Mouse (Mus musculus): ENCODE results near the gene Magi1.

Magi1 gene

DNA sequence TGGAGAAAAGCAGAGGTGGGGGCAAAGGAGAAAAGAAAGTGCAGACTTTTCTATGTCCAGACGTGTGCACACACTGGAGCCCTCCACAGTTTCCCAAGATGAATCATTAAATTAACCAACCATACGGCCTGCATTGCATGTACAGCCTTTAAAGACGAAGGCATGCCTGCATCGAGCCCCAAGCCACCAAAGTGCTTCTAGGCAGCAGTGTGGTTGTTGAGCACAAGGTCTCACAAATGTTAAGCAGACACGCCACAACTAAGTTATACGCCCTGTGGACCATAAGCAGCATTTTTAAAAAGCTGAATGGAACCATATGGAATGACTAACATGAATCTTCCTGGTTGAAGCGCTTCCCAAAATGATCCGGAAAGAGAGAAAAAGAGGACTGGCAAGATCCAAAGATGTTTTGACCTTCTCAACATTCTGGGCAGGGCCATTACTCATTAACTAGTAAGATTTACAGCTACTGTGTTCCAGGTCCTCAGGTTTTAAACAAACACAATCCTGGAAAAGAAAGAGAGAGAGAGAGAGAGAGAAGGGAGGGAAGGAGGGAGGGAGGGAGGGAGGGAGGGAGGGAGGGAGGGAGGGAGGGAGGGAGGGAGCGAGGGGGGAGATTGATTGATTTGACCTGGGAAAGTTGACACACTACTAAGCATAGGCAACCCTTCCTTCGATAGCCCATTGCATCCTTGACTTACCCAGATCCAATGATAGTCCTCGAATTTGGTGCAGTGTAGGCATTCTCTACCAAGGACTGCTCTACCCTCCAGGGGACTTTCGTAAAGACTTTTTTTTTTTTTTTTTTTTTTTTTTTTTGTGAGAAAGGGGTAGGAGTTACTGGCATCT is 26.5 kb downstream of the Magi1 start:
- DNase-seq (ENCODE audit: low spot score): no peak

DNA sequence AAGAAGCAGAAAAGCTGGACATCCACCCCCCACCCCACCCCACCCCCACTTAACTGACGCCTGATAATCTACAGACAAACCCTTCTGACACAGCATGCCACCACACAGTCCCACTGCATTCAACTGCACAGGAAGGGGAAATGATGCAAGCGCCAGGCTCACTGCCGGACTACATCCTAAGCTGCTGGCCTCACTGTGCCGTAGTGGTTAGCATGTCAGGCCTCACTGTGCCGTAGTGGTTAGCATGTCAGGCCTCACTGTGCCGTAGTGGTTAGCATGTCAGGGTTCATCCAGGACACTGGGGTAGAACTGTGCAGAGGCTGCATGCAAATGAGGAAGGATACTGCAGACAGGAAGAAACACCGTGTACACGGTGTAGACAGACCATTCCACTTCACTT is 29.8 kb downstream of the Magi1 start:
- DNase-seq (ENCODE audit: low spot score): no peak

DNA sequence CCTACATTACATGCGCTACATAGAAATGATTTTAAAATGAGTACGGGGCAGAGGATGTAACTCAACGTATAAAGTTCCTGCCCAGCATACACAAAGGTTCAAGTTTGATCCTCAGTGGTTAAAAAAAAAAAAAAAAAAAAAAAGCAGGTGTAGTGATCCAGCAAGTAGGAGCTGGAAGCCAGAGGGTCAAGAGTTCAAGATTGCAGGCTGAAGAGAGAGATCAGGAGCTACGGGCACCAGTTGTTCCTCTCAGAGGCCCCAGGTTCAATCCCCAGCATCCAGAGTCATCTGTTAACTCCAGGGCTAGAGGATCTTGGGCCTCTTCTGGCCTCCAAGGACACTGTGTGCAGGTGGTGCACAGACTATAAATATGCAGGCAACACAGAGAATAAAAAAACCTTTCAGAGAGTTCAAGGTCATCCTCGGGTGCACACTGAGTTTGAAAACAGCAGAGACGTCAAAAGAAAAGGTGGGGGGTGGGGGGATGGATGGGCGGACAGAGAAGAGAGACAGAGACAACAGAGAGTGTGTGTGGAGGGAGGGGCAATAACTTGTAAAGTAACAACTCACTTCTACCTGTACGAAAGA is 32.3 kb downstream of the Magi1 start:
- DNase-seq (ENCODE audit: low spot score): no peak

DNA sequence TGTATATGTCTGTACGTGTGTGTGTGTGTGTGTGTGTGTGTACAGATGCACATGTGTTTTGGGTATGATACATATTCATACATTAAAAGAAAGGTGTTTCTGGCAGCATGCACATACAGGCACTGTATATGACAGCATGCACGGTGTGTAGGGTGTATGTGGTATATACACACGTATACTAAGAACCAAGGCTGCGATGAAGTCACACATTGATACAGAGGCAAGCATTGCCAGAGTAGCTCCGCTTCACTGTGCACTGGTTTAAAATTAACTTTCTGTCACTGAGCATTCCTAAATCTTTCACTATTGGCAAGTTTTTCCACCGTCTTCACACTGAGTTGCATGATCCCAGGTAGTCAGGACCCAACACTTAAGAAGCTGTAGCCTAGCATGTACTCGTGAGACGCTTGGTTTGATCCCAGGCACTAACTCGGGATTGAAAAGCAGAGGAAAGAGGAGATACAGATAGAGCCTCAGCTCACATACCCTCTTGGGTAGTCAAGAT is 34.4 kb downstream of the Magi1 start:
- DNase-seq (ENCODE audit: low spot score): no peak

DNA sequence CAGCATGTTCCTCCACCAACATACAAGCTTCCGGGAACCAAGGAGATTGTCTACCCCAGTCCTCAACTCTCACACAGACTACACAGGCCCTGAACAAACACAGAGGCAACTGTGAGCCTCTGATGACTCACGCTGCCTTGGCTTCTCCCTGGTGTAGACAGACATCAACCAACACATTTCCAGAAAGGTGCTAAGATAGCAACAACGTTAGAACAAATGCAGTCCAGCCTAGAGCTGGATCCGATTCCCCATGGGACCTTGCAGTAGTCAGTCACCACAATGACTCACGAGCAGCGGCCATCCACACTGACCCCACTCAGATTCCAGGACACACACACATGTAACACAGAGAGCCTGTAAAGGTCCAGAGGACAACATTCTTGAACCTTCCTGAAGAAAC is 42.5 kb downstream of the Magi1 start:
- DNase-seq (ENCODE audit: low spot score): no peak

DNA sequence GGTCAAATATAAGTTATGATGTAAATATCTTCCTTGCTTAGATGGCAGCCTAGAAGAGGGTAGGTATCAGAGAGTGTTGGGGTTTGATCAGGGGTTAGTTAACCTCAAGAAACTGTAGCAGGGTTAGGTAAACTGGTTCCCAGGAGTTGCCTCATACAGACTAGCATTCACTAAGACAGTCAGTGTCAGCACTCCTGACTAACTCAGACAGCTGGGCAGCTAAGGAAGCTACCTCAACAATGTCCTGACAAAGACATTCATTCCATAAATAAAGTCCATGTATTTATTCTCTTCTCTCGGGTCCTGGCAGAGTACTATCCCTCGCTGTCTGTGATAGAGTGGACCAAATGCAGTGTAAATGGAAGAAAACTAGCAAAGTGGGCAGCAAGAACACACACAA is 45.1 kb downstream of the Magi1 start:
- no peak for DNase-seq (ENCODE audit: low spot score)

DNA sequence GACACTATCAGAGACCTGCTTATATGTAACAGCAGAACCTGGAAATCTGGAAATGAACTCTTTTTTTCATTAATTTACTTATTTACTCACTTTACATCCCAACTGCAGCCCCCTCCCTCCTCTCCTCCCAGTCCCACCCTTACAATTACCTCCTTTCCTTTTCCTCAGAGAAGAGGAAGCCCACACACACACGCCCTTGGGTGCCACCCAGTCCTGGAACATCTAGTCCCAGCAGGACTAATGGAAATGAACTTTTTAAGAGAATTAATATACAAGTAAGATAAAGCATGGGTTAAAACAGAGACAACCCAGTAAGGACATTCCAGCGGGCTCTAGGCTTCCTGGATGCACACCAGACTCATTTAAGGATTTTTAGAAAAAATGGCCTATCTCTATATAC is 46.8 kb downstream of the Magi1 start:
- DNase-seq (ENCODE audit: low spot score): no peak

DNA sequence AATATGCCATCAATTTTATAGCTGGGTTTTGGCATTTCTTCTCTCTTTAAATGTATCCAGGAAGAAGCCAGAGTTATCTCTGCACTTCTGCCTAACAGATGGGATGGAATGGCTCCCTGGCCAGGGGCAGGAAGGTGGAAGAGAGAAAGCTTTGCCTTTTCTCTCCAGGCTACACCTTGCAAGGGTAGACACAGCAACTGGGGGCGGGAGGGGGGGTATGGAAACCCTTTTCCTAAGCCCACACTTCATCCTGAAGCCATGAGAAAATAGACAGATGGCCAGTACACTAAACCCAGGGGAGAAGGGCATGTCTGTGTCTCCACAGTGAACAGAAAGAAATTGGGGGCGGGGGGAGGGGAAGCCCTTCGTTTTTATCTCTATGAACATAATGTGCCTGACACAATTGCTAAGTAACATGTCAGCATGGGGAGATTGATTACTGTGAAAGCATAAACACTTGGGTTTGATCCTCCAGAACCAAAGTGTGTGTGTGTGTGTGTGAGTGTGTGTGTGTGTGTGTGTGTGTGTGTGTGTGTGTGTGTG is 51.4 kb downstream of the Magi1 start:
- no peak for DNase-seq (ENCODE audit: low spot score)

DNA sequence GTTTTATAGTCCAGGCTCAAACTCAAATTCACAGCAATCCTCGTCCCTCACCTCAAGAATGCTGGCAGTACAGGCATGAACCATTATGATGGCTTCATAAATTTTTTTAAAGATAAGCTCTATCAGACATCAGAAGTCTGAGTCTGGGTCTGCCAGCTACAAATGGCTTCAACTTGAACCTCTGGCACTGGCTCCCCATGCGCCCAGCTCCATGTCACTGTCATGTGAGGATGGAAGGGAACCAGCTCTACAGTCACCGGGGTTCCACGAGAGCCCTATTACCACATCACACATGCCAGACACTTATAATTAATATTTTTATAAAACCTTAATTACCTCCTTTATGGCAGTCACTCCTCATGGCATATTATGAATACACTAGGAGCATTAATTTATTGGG is 51.9 kb downstream of the Magi1 start:
- no peak for DNase-seq (ENCODE audit: low spot score)

DNA sequence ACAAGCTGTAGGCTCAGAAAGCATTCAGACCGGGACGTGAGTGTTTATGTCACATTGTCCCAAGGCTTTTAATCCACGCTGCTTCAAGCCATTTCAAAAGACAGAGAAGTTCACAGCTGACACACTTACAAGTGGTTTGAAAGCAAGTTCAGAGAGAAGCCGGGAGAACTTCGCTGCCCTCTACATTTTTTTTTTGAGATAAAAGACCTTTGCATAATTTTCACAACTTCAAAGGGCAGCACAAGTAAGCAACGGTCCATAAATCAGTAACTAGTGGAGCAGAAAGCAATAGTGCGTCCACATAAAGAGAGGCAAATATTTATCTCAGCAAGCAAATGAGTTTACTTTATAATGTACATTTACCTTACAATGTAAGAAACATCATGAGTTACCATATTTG is 52.4 kb downstream of the Magi1 start:
- no peak for DNase-seq (ENCODE audit: low spot score)

DNA sequence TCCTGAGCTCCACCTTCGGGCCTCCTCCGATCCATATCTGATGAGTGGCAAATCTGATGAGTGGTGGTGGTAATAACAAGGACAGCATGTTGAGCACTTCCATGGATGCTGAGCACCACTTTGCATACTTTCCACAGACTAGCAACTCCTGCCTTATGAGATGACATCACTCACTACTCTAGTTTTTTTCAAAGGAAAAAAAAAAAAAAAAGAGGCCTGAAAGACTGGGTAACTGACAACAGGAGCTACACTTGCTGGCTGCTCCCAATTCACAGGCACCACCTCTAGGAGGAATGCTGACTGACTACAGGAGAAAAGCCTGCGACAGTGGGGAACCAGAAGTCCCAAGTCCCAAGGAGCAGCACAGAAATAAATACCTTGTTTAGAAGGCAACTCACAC is 52.8 kb downstream of the Magi1 start:
- no peak for DNase-seq (ENCODE audit: low spot score)

DNA sequence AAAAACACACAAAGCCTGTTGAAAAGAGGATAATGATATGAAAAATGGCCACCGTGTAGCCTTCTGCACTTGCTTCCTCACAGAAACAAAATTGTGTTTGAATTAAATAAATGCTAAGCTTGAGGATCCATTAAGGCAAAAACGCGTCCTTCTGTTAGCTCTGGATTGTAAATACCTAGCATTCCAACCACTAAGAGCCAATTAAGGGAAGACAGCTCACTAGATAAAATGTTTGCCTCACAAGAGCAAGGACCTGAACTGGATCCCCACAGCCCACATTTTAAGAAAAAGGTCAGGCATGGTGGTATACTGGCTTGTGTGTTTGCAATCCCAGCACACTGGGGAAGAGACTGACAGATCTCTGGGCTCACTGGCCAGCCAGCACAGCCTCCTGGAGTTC is 53.6 kb downstream of the Magi1 start:
- no peak for DNase-seq (ENCODE audit: low spot score)

DNA sequence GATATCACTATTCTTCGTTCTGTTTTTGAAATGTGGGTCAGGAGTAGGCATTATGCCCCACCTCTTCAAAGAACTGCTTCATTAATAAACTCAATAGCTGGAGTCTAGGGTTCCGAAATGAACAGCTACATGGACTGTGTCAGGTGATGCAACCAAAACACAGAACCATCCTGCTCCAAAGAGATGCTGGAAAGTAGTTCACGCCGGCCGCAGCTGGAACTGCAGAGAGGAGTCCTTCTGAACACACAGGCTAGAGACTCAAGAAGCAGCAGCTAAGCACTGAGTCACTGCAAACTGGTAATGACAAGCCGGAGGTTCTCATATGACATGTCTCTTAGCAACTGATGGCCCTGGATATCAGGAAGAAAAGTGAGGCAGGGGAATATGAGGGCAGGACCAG is 57.5 kb downstream of the Magi1 start:
- no peak for DNase-seq (ENCODE audit: low spot score)

DNA sequence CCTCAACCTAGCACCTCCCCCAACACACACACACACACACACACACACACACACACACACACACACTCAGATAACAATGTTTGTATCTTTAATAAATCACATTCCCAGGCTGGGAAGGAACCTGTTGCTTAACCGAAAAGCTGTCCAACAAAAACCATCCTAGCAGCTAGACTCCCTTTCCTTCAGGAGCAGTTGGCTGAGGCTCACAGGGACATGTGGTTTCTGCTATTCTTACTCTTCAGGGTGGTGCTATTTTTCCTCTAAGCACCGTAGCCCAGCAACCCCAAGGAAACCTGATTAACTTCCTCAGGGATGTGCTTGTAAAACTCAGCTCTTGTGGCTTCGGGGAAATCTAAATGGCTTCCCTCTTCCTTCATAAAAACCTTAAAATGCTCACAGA is 57.9 kb downstream of the Magi1 start:
- DNase-seq (ENCODE audit: low spot score): no peak

DNA sequence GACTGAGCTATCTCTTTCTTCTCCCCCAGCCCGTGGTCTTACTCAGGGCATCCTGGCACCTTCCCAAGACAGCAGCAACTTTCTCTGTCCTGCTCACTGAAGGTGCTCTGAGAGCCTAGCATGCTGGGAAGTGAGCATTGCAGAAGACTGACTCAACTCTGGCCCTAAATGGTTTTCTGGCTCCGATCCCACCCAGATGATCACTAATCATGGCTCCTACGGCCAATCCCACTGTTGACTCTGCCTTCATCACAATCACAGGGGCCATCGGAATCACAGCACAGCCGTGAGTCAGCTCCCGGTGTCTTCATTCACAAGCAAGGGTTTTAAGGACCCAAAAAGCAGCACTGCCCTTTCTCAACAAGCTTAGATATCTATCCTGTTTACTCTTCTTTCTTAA is 58.6 kb downstream of the Magi1 start:
- no peak for DNase-seq (ENCODE audit: low spot score)

DNA sequence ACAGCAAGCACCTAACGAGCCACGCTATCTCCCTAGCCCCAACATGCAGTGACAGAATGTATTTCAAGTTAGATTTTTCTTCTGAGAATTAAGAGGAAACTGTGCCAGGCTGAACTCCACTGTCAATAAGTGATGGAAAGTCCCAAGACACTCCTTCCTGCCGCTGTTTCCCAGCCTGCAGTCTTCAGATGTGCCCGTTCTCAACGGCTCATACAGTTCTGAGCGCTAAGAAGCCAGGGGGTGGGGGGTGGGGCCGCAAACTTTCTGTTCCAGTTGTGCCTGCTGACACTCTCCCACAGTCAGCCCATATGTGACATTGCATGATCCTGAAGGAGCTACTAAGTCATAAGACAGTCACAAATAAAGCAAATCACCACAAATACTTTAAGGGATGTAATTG is 61.5 kb downstream of the Magi1 start:
- DNase-seq (ENCODE audit: low spot score): no peak

DNA sequence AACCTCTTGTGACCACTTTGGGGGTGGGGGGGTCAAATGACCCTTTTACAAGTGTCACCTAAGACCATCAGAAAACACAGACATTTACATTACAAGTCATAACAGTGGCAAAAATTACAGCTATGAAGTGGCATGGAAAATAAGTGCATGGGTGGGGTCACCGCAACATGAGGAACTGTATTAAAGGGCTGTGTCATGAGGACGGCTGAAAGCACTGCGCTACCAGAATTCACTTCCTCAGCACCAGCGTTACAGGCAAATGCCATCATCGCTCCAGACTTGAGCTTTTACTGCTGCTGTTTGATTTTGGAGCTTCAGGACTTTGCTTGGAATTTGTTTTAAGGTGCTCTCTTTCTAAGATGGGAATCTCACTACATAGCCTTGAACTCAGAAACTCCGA is 62.0 kb downstream of the Magi1 start:
- DNase-seq (ENCODE audit: low spot score): no peak

DNA sequence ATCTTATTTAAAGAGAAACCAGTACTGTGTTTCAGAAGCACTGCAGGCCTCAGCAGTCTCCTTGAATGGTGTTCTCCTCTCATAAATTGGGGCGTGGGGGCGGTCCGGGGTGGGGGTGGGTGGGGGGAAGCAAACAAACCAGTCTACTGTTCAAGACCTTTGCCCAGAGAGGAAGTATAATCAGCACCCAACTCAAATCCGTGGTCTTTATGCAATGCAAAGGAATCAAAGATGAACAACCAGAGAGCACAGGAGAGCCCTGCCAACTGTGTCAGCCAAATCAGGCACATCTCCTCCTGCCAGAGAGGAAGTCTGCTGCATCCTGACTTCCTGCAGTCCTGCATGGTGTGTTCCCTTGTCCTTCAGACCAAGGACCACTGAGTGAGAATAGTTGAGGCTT is 65.6 kb downstream of the Magi1 start:
- no peak for DNase-seq (ENCODE audit: low spot score)

DNA sequence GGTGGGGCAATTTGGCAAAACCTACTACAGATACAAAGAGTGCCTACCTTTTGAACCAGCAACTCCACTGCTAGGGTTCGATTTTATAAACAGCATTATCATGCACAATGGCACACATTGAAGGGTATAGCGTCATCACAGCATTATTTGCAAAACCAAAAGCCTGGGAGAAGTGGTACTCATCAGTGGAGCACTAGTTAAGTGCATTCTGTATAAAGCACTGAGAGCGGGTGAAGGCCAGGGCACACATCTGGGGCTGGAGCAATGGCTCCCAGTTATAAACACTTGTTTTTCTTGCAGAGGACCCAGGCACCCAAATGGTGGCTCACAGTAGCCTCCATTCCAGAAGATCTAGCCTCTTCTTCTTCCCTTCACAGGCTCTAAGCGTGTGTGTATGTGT is 67.9 kb downstream of the Magi1 start:
- no peak for DNase-seq (ENCODE audit: low spot score)

DNA sequence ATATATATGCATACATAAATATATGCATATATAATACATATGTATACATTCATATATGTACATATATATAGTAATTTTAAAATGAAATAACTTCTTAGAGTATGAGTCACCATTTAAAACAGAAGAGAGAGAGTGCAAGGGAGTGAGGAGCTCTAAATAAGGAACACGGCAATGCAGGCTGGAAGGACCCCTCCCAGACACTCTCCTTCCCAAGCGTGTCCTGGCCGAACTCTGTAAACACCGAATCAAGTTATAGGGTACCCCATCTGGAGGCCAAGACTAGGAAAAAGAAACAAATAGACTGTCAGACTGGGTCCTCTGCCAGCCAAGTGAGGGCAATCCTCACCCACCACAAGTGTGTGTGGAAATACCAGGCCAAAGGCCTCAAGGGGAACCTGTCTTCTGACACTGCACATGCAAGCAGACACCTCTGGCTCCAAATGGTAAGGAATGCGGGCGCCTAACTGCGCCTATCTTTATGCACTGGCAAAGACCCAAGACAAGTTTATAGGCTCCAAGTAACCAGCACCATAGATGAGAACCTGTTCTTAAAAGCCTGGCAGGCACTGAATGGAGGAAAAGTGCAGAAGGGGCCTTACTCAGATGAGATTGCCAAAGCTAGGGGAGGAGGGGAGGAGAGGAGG is 68.7 kb downstream of the Magi1 start:
- no peak for DNase-seq (ENCODE audit: low spot score)

DNA sequence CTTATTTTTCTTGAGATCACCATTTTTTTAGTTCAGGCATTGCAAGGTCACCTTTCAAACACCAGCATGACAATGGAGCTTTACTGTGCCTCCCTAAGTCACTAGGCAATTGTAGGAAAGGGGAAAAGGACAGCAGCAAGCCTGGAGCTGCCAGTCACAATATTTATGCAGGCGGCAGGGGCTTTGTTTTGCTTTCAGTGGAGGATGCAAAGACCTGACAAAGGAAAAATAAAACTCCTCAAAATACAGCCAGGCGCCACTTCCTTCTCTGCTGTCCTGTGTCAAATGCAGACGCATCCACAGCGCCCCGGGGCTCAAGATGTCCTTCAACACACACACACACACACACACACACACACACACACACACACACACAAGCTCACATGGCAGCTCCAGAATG is 77.8 kb downstream of the Magi1 start:
- no peak for DNase-seq (ENCODE audit: low spot score)

DNA sequence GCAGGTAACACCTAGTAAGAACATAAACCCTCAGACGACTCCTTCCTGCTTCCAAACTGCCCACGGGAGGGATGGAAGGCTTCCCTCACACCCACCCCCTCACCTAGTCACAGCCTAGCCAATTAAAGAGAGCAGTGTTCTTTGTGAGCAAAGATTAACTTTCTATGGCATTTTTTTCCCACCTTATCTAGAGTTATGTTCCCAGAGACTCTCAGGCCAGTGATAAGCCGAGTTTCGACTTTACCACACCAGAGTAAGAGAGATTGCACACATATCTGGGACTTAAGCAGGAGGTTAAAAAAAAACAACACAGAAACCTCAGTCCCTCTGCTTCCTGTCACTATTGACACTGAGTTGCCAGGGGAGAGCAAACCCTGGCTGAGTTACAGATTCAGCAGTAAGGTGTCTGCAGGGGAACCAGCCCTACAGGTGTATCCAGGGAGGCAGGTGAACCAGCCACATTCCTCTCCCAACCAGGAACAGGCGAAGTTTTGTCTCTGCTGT is 80.0 kb downstream of the Magi1 start:
- DNase-seq (ENCODE audit: low spot score): peak; percentile 41

DNA sequence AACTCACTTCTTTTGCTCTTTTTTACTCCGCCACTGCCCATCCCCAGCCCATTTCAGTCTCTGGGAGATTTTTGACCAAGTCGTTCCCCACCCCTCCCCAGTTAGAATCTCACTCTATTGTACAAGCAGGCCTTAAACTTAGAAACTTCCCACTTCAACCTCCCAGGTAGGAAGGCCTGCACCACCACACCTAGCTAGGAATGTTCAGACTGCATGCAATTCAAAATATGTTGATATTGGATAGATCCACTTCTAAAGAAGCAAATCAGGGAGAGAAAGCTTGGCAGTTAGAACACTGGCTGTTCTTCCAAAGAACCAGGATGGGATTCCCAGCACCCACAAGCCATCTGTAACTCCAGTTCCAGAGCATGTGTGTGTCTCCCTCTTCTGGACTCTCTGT is 81.8 kb downstream of the Magi1 start:
- no peak for DNase-seq (ENCODE audit: low spot score)

All from testis, postnatal 14 days (tissue).